Mouse (Mus musculus): ENCODE data around the gene Gm28048.

The Gm28048 gene

DNA sequence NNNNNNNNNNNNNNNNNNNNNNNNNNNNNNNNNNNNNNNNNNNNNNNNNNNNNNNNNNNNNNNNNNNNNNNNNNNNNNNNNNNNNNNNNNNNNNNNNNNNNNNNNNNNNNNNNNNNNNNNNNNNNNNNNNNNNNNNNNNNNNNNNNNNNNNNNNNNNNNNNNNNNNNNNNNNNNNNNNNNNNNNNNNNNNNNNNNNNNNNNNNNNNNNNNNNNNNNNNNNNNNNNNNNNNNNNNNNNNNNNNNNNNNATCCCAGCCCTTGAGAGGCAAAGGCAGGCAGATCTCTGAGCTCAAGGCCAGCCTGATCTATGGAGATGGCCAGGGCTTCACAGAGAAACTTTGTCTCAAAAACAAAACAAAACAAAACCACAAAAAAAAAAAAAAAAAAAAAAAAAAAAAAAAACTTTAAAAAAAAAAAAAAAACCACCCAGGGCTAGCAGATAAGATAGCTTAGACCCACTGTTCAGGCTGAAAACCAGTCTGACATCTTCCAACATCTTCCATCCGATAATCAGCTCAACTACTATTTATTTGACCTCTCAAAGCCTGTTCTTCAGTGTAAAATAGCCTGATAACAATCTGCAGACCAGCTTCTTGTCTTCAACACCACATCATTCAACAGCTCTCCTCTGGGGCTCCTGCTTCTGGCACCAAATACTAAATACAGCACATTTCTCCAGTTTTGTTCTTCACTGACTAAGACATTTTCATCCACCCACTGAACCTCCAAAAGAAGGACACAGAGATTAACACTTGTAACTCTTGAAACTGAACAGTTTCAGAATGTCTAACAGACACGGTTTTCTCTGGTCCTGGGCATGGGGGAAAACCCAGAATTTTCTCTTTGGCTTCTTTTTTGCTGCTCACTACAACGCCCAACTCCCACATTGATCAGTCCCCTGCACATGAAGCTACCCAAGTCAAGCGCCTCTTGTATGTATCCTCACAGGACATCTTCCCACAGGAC is 136.9 kb downstream of the Gm28048 start:
- in situ Hi-C loops (cut with MboI) = no loop called here

DNA sequence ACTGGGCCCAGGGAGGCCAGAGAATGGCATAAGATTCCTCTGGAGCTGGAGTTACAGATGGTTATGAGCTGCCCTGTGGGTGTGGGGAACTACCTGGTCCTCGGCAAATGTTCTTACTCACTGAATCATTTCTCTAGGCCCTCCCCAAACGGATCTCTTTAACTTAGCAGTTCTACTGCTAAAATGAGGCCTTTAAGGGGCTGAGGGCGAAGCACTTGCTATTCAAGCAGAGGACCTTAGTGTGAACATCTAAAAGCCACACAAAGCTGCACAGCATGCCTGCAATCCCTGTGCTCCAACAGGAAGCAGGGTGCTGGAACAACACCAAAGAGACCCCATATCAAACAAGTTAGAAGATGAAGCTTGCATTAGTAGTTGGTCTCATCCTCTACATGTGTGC is 142.4 kb downstream of the Gm28048 start:
- in situ Hi-C loops (cut with MboI) = no loop called here

DNA sequence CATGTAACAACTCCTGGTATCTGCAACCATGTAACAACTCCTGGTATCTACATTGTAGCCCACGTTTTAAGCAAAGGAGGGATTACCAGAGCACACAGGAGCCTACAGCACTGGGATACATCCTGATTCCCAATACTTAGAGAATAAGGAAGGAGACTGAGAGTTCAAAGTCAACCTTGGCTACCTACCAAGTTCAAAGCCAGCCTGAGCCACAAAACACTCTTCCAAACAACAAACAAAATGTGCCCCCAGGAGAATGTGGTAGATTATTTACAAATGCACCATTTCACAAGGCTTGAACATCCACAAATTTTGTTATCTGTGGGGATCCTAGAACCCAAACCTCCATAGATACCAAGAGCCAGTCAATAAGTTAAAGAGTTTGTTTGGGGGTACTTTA is 143.5 kb downstream of the Gm28048 start:
- in situ Hi-C loops (cut with MboI) = no loop called here

DNA sequence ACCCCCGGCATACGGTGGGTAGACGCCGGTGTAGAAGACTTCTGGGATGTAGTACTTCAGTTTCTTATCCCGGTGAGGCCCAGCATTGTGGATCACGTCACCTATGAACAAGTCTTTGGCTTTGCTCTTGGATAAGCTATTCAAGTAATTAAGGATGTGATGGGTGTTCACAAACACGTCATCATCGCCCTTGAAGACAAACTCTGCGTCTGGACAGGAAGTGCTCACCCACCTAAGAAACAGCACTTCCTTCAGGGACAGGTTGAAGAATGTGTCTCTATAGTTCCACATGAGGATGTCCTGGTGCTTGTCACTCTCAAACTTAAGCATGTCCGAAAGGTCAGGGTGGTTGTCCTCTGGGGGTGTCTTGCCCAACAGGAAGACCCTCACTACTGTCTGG is 145.6 kb downstream of the Gm28048 start:
- in situ Hi-C loops (cut with MboI) = no loop called here

DNA sequence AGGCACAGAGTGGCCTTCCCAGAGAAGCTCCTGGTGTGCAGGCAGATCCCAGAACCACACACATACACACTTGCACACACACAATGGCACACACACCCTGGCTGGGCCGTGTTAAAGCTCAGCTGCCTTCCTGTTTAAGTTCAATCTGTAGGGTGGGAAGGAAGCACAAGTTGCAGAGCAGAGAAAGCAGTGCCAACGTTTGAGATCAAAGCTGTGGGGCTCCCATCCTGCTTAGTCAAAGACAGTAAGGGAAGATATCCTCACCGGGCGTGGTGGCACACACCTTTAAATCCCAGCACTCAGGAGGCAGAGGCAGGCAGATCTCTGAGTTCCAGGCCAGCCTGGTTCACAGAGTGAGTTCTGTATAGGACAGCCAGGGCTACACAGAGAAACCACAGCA is 149.3 kb downstream of the Gm28048 start:
- in situ Hi-C loops (cut with MboI) = no loop called here

DNA sequence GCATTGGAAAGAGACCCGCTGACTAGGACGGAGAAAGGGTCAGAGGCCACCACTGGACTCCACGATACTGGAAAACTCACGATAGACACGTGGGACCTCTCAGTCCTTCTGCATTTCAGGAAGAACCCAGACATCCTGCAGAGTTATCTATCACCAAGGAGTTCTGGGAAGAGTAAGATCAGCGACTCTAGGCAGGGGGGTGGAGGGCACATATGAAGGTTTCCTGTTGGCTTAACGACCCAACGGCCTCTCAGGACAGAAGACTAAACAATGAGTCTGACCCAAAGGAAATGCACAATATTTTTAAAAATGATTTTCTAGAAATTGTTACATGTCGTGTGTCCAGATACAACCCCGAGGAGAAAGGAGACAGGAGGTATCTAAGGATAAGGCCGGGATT is 150.0 kb downstream of the Gm28048 start:
- in situ Hi-C loops (cut with MboI) = no loop called here

DNA sequence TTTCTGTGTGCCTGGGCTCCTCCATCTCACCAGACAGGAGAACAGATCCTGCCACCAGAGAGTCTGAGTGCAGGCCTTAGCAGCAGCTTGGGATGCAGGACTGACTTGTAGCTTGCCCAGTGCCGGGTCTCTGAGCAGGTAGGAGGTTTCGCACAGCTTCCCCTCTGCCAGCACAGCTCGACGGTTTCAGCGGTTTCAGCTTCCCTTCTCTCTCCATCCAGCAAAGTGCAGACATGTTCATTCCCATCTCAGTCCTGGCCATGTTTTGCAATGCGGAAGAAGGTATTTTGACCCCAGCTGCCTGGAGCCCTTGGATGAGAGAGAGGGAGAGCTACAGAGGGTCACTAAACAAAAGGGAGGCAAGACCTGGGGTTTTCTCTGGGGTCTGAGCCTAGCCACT is 151.2 kb downstream of the Gm28048 start:
- in situ Hi-C loops (cut with MboI) = no loop called here

DNA sequence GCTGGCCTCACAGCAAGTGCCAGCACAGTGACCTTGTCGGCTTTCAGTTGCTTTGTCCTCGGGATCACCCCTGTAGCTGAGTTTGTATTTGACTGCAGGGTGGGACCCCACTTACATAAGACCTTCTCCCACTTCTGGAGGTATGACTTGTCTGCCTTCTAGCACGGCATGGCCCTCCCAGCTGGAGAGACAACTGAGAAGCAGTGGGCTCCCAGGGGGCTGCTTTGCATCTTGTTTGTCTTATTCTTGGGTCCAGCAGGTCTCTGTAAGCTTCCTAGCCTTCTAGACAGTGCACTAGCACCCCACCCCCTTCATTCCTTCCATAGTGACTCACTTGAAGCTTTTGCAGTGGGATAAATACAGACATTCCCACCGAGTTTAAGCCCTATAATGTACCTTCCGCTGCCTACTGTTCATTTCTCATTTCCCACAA is 151.7 kb downstream of the Gm28048 start:
- in situ Hi-C loops (cut with MboI) = no loop called here

DNA sequence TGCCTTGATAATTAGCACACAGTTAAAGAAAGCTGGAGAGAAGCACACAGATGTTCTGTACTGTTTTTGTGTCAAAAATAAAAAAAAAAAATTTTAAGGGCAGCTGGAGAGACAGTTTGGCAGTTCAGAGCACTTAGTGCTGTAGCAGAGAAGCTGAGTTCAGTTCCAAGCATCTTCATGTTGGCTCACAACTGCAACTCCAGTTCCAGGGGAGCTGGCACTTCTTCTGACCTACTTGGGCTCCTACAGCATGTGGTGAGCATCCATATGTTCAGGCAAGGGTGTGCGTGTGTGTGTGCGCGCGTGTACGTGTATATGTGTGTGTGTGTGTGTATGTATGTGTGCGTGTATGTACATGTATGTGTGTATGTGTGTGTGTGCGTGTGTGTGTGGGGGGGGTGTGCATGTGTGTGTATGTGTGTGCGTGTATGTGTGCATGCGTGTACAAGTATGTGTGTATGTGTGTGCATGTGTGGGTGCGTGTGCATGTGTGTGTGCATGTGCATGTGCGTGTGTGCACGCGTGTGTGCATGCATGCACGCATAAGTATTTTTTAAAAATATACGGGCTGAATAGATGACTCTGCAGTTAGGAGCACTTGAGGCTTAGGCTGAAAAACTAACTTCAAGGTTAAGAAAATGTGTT is 152.8 kb downstream of the Gm28048 start:
- in situ Hi-C loops (cut with MboI) = no loop called here

DNA sequence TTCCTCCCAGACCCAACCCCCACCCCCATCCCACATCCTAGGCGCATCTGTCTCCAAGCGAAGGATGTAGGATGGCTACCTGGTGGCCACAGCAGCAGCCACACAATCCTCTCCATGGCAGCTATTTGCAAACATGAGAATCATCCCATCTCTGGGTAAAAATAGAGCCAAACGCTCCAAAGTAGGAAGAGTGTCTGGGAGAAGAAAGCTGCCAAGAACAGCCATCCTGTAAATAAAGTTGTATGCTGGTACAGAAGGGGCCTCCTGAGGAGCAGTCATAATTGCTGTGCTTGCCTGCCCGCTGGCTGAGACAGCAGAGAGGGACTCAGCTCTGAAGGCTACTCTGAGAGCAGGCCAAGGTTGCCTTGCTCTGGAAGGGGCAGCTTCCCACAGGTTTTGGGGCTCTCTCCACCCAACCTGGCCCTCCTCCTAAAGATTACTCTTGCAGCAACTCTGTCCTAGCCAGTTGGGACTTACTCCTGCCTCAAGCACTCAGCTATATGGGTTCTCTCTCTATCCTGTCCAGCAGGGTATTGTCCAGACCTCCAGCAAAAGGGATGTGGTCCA is 154.3 kb downstream of the Gm28048 start:
- in situ Hi-C loops (cut with MboI) = no loop called here

DNA sequence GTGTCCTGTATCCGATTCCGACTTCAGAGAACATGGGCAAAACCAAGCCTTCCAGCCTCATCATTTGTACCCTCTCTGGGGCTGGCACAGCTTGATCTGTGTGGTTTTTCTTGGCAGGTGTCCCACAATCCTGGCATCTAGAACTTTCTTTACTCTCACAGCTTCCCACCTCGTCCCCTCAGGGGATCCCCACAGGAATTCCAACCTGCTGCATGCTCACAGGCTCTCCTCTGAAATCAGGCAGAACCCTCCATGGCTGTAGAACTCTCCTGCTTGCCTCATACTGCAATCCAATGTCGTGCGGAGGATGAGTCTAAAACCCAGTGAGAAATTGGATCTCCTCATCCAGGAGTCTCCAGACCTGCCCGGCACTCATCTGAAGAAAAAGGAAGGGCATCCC is 155.2 kb downstream of the Gm28048 start:
- in situ Hi-C loops (cut with MboI) = no loop called here

DNA sequence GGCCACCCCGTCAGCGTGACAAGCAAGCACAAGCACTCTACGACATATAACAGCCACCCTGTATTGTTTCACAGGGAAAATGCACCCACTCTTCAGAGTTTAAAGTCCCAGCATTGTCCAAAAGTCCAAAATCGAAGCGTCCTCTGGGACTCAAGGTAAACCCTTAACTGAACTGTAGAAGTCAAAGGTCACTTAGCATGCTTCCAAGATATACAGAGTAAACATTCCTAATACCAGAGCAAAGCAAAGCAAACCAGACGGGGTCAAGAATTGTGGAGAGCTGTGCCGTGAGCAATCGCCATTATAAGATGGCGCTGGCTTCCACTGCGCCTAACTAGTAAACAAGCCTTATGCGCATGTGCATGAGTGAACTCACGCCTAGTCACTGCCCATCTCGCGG is 155.8 kb downstream of the Gm28048 start:
- in situ Hi-C loops (cut with MboI) = no loop called here

DNA sequence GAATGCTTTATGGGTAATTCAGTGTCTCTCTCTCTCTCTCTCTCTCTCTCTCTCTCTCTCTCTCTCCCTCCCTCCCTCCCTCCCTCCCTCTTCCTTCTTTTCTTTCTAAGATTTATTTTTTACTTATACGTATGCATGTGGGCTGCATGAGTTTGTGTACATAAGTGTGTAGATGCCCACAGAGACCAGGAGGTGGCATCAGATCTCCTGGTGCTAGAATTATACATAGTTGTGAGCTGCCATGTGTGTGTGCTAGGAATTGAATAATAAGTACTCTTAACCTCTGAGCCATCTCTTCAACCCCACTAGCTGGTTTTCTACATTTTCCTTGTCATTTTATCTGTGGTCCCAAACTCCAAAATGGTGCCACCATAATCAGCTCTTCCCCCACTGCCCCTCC is 156.3 kb downstream of the Gm28048 start:
- in situ Hi-C loops (cut with MboI) = no loop called here

DNA sequence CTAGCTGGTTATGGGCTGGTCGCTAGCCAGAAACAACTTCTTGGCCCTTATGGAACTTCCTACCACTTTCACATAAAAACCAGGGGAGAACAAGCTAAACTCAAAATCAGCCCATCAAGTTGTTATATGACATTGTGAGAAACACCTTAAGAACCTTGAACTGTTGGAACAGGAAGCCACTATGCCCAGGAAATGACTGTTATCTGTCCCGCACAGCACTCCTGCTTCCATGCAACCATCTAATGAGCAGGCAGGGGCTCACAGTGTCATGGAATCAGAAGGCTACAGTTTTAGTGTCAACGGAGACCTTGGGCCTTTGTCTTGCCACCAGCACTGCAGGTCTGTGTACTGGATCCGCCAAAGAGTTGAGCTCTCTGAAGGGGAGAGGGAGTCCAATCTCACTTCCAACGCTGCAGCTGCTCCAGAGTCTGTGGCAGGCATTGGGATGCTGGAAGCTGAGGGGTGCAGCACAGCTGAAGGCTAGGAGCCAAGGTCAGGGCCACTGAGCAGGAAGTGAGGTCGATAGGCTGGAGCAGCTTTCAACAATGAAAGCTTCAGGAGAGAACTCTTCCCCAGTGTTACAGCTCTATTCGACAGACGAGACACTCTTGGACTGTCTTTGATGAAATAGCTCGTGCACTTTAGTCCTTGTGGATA is 157.7 kb downstream of the Gm28048 start:
- in situ Hi-C loops (cut with MboI) = no loop called here

DNA sequence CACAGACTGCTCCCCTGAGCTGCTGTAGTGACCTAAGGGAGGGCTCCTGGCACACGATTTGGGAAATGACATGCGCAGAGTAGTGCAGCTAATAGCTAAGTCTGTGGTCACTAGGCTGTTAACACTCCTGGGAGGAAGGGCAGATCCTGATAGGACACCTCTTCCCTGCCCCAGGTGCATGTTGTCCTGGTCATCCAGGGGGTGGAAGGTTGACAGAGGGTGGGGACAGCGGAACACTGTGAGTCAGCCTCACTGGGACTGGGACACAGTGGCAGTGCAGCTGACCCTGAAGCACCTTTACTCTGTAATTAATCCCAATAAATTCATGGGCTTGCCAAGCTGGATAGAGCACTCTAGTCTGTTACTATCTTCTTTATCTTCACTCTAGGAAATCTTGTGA is 160.6 kb downstream of the Gm28048 start:
- in situ Hi-C loops (cut with MboI) = no loop called here

DNA sequence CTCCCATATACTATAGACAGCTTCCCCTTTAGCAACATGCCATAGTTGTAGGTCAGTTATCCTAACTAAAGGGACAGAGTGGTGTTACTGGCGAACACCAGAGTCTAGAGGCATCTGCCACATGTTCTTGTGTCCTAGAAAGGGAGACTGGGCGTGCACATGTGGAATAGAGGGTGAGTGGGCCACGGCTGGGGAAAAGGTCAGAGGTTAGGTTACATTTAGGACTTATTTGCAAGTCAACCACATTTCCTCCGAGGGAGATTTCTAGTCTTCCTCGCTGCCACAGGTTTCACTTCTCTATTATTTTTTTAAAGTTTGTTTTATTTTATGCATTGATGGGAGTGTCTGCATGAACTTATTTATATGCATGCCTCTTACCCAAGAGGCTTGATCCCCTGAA is 163.5 kb downstream of the Gm28048 start:
- in situ Hi-C loops (cut with MboI) = no loop called here

DNA sequence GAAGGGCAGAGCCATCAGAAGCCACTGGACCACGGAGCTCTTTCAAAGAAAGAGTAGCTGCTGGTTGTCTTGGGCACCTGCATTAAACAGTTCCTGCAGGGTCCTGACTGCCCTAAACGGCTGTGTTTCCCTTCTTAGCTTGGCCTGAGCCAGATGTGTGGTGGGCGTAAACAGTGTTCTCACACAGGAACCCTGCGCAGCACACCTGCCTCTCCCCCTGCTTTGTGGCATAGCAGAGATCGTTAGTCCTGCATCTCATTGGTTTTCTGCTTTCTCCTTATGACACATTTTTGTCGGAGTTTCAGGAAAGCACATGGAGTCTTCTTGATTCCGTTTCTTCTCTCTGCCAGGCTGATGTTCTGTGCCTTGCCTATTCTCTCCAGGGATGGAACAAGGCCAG is 166.0 kb downstream of the Gm28048 start:
- in situ Hi-C loops (cut with MboI) = no loop called here

DNA sequence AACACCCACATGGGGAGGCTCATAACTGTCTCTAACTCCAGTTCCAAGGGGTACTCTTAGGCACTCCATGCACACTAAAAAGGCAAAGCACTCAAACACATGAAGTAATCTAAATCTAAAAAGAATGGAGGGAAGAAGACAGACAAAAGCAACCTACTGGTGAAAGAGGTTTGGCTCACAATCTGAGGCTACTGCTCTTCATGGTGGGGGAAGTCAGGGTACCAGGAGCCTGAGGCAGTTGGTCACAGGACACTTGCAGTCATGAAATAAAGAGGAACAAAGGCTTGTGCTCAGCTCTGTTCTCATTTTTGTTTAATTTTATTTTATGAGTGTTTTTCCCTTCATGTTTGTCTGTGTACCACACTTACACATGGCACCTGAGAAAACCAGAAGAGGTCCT is 166.7 kb downstream of the Gm28048 start:
- in situ Hi-C loops (cut with MboI) = no loop called here

DNA sequence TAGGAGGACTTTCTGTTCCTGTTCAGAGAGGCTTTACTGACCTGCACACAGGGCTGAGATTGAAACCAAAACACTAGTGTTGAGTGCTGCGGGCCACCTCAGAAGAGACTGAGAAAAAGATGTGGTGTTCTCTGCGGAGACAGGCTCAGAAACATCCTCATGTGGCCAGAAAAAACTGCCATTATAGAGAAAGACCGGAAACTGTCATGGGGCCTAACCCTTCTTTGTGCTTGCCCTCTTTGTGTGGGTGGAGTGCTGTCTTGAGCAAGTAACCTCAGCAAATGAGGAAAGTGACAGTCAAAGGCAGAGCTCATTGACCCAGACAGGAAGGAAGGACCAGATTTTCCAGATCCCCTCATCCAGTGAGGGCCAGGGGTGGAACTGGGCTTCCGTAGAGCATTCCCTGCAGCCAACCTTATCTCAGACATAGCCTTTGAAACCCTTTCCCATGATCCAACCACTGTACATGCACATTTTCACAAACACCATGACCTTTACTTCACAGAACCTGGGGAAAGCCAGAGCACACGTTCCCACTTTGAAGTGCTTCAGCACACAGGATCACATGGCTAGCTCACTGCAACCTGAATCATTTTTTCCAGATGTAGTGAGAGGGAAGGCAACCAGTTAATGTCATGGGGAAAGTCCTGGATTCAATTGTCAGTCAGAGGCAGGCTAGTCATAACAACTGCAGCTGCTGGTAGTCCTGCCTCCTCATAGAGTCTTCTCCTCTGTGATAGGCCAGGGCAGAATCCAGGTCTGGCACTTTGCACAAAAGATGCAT is 167.8 kb downstream of the Gm28048 start:
- in situ Hi-C loops (cut with MboI) = no loop called here

DNA sequence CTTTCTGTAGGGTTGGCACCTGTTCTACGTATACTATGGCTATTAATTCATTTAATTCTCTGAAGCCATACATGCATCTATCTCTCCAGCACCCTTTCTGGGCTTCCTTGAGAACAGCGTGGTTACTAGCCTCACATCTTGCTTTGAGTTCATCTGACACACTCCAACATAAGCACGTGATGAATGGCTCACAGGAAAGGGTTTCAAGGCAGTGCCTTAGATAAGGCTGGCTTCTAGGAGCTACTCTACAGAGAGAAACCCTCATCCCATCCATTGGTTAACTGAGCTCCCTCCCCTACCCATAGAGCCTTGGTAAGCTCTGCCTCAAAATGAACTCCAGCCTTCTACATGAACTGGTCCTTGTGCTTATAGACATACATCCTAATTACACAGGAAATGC is 168.5 kb downstream of the Gm28048 start:
- in situ Hi-C loops (cut with MboI) = no loop called here

DNA sequence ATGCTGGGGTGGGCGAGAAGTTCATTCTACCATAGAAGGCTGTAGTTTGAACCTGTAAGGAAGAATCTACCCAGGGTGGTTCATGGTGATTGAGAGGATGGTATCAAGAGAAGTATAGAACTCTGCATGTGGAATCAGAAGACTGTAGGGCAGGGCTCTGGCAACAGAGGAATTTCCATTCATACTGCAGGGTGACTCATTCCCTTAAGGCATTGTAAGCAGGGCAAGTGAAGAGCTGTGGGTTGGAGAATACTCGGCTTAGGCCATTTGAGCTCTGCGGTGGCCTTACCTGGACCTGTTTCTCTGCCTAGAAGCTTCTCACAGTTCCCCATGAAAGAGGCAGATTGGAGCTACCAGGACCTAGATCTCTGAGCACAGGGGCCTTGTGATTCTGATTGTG is 170.5 kb downstream of the Gm28048 start:
- in situ Hi-C loops (cut with MboI) = no loop called here

All from mature B cell (primary cell).